Comparison of ENCODE assay signal across 8 mouse cellular contexts in genomic region chr11:116648213-116648921, GRCm38 (mm10). TPM values are rescaled to one million over a fixed set of nuclear protein-coding genes. Genes with fewer than 3 reads are reported as not detected.
A peak's percentile ranks its signal among the peaks of the same experiment; 100 is the strongest.
DNase-seq lines count a peak whose midpoint lies in the region; ATAC-seq lines count a peak whose summit lies in the region.

No protein-coding gene starts in this region.

- H3K9me3 ChIP-seq in forebrain, embryonic 11.5 days (ENCODE audit: control insufficient read depth, low read length): no peaks in the 10 kb centered on the region
- no peaks in the 10 kb centered on the region for H3K9me3 ChIP-seq in forebrain, embryonic 15.5 days
- H3K9me3 ChIP-seq in kidney, embryonic 15.5 days (replicated peaks): no peaks in the 10 kb centered on the region
- H3K9me3 ChIP-seq in midbrain, embryonic 16.5 days (replicated peaks; ENCODE audit: control insufficient read depth, low read length, poor library complexity, severe bottlenecking): no peaks in the 10 kb centered on the region
- no peaks in the 10 kb centered on the region for H3K9me3 ChIP-seq in hindbrain, embryonic 13.5 days

- DNase-seq in forebrain, embryonic 11.5 days (ENCODE audit: low spot score): peak; percentile 55
- peak; percentile 48 to 64 for DNase-seq in gastrocnemius, postnatal 36 days
- peak; percentile 64 for DNase-seq in lung, postnatal 36 days
- DNase-seq in layer of hippocampus, postnatal 10 days (ENCODE audit: low spot score in 2 of 2): no peak

- H3K27me3 ChIP-seq in forebrain, embryonic 11.5 days (ENCODE audit: control insufficient read depth, insufficient read depth, low read length): peaks cover 13% of the 10 kb centered on the region
- no peaks in the 10 kb centered on the region for H3K27me3 ChIP-seq in forebrain, embryonic 15.5 days
- peaks cover 36% of the 10 kb centered on the region for H3K27me3 ChIP-seq in kidney, embryonic 15.5 days
- no peaks in the 10 kb centered on the region for H3K27me3 ChIP-seq in midbrain, embryonic 16.5 days (ENCODE audit: control insufficient read depth, insufficient read depth, low read depth, low read length)
- peaks cover 48% of the 10 kb centered on the region for H3K27me3 ChIP-seq in hindbrain, embryonic 13.5 days

- H3K9ac ChIP-seq in forebrain, embryonic 11.5 days (ENCODE audit: low read length): no peak overlapping the region
- no peak overlapping the region for H3K9ac ChIP-seq in forebrain, embryonic 15.5 days (replicated peaks)
- no peak overlapping the region for H3K9ac ChIP-seq in kidney, embryonic 15.5 days
- no peak overlapping the region for H3K9ac ChIP-seq in midbrain, embryonic 16.5 days (ENCODE audit: low read depth, low read length)
- H3K9ac ChIP-seq in hindbrain, embryonic 13.5 days: no peak overlapping the region

- H3K4me1 ChIP-seq in forebrain, embryonic 11.5 days (replicated peaks; ENCODE audit: control insufficient read depth, insufficient read depth, low read length): peaks cover 9% of the 10 kb centered on the region; the same call in 1 of the 2 replicates
- peaks cover 32% of the 10 kb centered on the region for H3K4me1 ChIP-seq in forebrain, embryonic 15.5 days
- peaks cover 76% of the 10 kb centered on the region for H3K4me1 ChIP-seq in kidney, embryonic 15.5 days
- peaks cover 19% of the 10 kb centered on the region for H3K4me1 ChIP-seq in midbrain, embryonic 16.5 days (ENCODE audit: control insufficient read depth, insufficient read depth, low read length)
- peaks cover 39% of the 10 kb centered on the region for H3K4me1 ChIP-seq in hindbrain, embryonic 13.5 days (replicated peaks)

- intact Hi-C loops in gastrocnemius, postnatal 36 days (cut with DNase I): no loop called here

- 65% methylated on average over 18 of the region's 18 CpGs for WGBS in forebrain, embryonic 11.5 days
- 68% methylated on average over 16 of the region's 18 CpGs for WGBS in forebrain, embryonic 15.5 days
- 39% methylated on average over 18 of the region's 18 CpGs for WGBS in kidney, embryonic 15.5 days
- WGBS in midbrain, embryonic 16.5 days: 63% methylated on average over 18 of the region's 18 CpGs
- WGBS in hindbrain, embryonic 13.5 days: 54% methylated on average over 18 of the region's 18 CpGs

- no peak overlapping the region for H3K4me3 ChIP-seq in forebrain, embryonic 11.5 days (ENCODE audit: low read depth, low read length)
- no peak overlapping the region for H3K4me3 ChIP-seq in forebrain, embryonic 15.5 days
- H3K4me3 ChIP-seq in kidney, embryonic 15.5 days (replicated peaks): no peak overlapping the region
- H3K4me3 ChIP-seq in midbrain, embryonic 16.5 days (ENCODE audit: low read depth, low read length): no peak overlapping the region
- H3K4me3 ChIP-seq in hindbrain, embryonic 13.5 days: no peak overlapping the region

- no peak overlapping the region for H3K27ac ChIP-seq in forebrain, embryonic 11.5 days (ENCODE audit: low read depth, low read length)
- H3K27ac ChIP-seq in forebrain, embryonic 15.5 days (replicated peaks): no peak overlapping the region
- peak overlapping the region; percentile 88 for H3K27ac ChIP-seq in kidney, embryonic 15.5 days
- no peak overlapping the region for H3K27ac ChIP-seq in midbrain, embryonic 16.5 days (ENCODE audit: low read length)
- no peak overlapping the region for H3K27ac ChIP-seq in hindbrain, embryonic 13.5 days

- no peak for ATAC-seq in forebrain, embryonic 11.5 days (replicated peaks; ENCODE audit: low FRiP score)
- no peak for ATAC-seq in forebrain, embryonic 15.5 days (replicated peaks)
- ATAC-seq in kidney, embryonic 15.5 days (replicated peaks; ENCODE audit: low FRiP score): no peak; the same call in 1 of the 2 replicates
- ATAC-seq in midbrain, embryonic 16.5 days: no peak
- no peak for ATAC-seq in hindbrain, embryonic 13.5 days (ENCODE audit: low FRiP score)

- no peak overlapping the region for H3K4me2 ChIP-seq in forebrain, embryonic 11.5 days (ENCODE audit: low read depth, low read length, severe bottlenecking)
- H3K4me2 ChIP-seq in forebrain, embryonic 15.5 days (replicated peaks): no peak overlapping the region
- H3K4me2 ChIP-seq in kidney, embryonic 15.5 days: peak overlapping the region; percentile 29; the same call in 1 of the 2 replicates
- H3K4me2 ChIP-seq in midbrain, embryonic 16.5 days (ENCODE audit: low read length): no peak overlapping the region
- no peak overlapping the region for H3K4me2 ChIP-seq in hindbrain, embryonic 13.5 days

- H3K36me3 ChIP-seq in forebrain, embryonic 11.5 days (ENCODE audit: control insufficient read depth, insufficient read depth, low read length): no peaks in the 10 kb centered on the region
- H3K36me3 ChIP-seq in forebrain, embryonic 15.5 days: no peaks in the 10 kb centered on the region
- no peaks in the 10 kb centered on the region for H3K36me3 ChIP-seq in kidney, embryonic 15.5 days
- no peaks in the 10 kb centered on the region for H3K36me3 ChIP-seq in midbrain, embryonic 16.5 days (ENCODE audit: control insufficient read depth, insufficient read depth, low read length)
- peaks cover 5% of the 10 kb centered on the region for H3K36me3 ChIP-seq in hindbrain, embryonic 13.5 days

RNA-seq across cellular contexts. Expression of gene Prcd, which starts 5.0 kb away (rescaled TPM):
- 0.23 and 0.67 TPM in 2 replicates for polyA plus RNA-seq in forebrain, embryonic 11.5 days (2014; fragmentation: Nextera tagmentation; extraction: Ambion mirVana)
- polyA plus RNA-seq in forebrain, embryonic 15.5 days (2015; fragmentation: Nextera tagmentation; extraction: Ambion mirVana): 2.0 and 2.4 TPM in 2 replicates
- total RNA-seq in gastrocnemius, postnatal 36 days (2021): under 1 TPM; 0.46 to 0.74 TPM
- 1.1 and 1.6 TPM in 2 replicates for polyA plus RNA-seq in kidney, embryonic 15.5 days (2015; fragmentation: Nextera tagmentation; extraction: Ambion mirVana)
- 3.7 and 4.4 TPM in 2 replicates for polyA plus RNA-seq in midbrain, embryonic 16.5 days (2015; fragmentation: Nextera tagmentation; extraction: Ambion mirVana)
- total RNA-seq in layer of hippocampus, postnatal 10 days (2021): 1 to 10 TPM; 3.4 to 3.8 TPM
- polyA plus RNA-seq in hindbrain, embryonic 13.5 days (2015; fragmentation: Nextera tagmentation; extraction: Ambion mirVana): 1.2 and 1.4 TPM in 2 replicates

RNA-seq across cellular contexts. Expression of gene Cygb, which starts 5.7 kb away (rescaled TPM):
- polyA plus RNA-seq in forebrain, embryonic 11.5 days (2014; fragmentation: Nextera tagmentation; extraction: Ambion mirVana): 1.7 TPM in 2 replicates
- 15.8 and 16.4 TPM in 2 replicates for polyA plus RNA-seq in forebrain, embryonic 15.5 days (2015; fragmentation: Nextera tagmentation; extraction: Ambion mirVana)
- total RNA-seq in gastrocnemius, postnatal 36 days (2021): 10 to 100 TPM in 1 of 2 experiments, 1 to 10 TPM in 1; 8.4 to 13.6 TPM
- polyA plus RNA-seq in kidney, embryonic 15.5 days (2015; fragmentation: Nextera tagmentation; extraction: Ambion mirVana): 13.7 and 16.0 TPM in 2 replicates
- 26.4 and 29.3 TPM in 2 replicates for polyA plus RNA-seq in midbrain, embryonic 16.5 days (2015; fragmentation: Nextera tagmentation; extraction: Ambion mirVana)
- 10 to 100 TPM; 33.0 to 42.3 TPM for total RNA-seq in layer of hippocampus, postnatal 10 days (2021)
- polyA plus RNA-seq in hindbrain, embryonic 13.5 days (2015; fragmentation: Nextera tagmentation; extraction: Ambion mirVana): 16.4 and 18.1 TPM in 2 replicates

RNA-seq across cellular contexts. Expression of gene Rhbdf2, which starts 21.5 kb away (rescaled TPM):
- polyA plus RNA-seq in forebrain, embryonic 11.5 days (2014; fragmentation: Nextera tagmentation; extraction: Ambion mirVana): 2.5 and 2.7 TPM in 2 replicates
- polyA plus RNA-seq in forebrain, embryonic 15.5 days (2015; fragmentation: Nextera tagmentation; extraction: Ambion mirVana): 1.3 and 1.4 TPM in 2 replicates
- total RNA-seq in gastrocnemius, postnatal 36 days (2021): 10 to 100 TPM in 1 of 2 experiments, 1 to 10 TPM in 1; 9.4 to 10.2 TPM
- polyA plus RNA-seq in kidney, embryonic 15.5 days (2015; fragmentation: Nextera tagmentation; extraction: Ambion mirVana): 9.5 and 9.8 TPM in 2 replicates
- 0.93 and 1.2 TPM in 2 replicates for polyA plus RNA-seq in midbrain, embryonic 16.5 days (2015; fragmentation: Nextera tagmentation; extraction: Ambion mirVana)
- total RNA-seq in layer of hippocampus, postnatal 10 days (2021): 1 to 10 TPM in 1 of 2 experiments, under 1 TPM in 1; 0.94 to 1.5 TPM
- 1.8 and 2.1 TPM in 2 replicates for polyA plus RNA-seq in hindbrain, embryonic 13.5 days (2015; fragmentation: Nextera tagmentation; extraction: Ambion mirVana)

Comparison
In these comparisons a context has a peak if more than half of its experiments do, and no peak if none do; other contexts are left out.
1. DNase-seq: peak in forebrain, embryonic 11.5 days (single experiment), gastrocnemius, postnatal 36 days (2 of 2) and lung, postnatal 36 days (single experiment); none in layer of hippocampus, postnatal 10 days (0 of 2).